In the genomic region with DNA sequence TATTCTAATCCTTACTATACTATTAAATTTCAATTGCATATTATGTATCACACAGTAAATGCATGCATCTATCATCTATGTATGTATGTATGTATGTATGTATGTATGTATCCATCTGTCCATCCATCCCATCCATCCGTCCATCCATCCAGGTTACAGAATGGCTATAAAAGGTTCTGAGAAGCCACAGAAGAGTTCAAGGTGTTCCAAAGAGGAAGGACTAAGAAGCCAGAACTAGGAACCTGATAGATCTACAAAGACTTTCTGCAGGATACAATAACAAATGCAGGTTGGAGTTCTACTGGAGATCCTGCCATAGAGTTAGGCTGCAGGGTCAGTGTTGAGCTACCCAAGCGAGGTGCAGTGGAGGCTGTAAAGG, we compare ENCODE assay signal across 25 mouse cellular contexts. TPM values are rescaled to one million over a fixed set of nuclear protein-coding genes. Genes with fewer than 3 reads are reported as not detected.
A peak's percentile ranks its signal among the peaks of the same experiment; 100 is the strongest.
DNase-seq lines count a peak whose midpoint lies in the region; ATAC-seq and TF ChIP-seq lines count a peak whose summit lies in the region.
"Had no signal": no experiment of that assay in that cellular context is flagged by ENCODE, and none has a peak within 500 bp of the region (broad histone marks: within the 10 kb centered on the region; RNA-seq: fewer than 3 reads in every experiment).

No protein-coding gene starts in this region.

- peaks cover 7% of the 10 kb centered on the region; the same call in 1 of the 2 replicates for H3K4me1 ChIP-seq in midbrain, embryonic 11.5 days (ENCODE audit: control insufficient read depth, insufficient read depth, low read length)
- H3K4me1 ChIP-seq in midbrain, embryonic 13.5 days (replicated peaks) = peaks cover 15% of the 10 kb centered on the region
- peaks cover 48% of the 10 kb centered on the region for H3K4me1 ChIP-seq in bone marrow macrophage, adult 2 months (ENCODE audit: control insufficient read depth, insufficient read depth, low read length)
- H3K4me1 ChIP-seq: embryonic facial prominence, embryonic 13.5 days; embryonic facial prominence, embryonic 15.5 days had no signal

- no peak overlapping the region for H3K4me3 ChIP-seq in midbrain, embryonic 11.5 days (ENCODE audit: low read depth, low read length)
- no peak overlapping the region for H3K4me3 ChIP-seq in midbrain, embryonic 13.5 days (replicated peaks)
- no peak overlapping the region for H3K4me3 ChIP-seq in bone marrow macrophage, adult 2 months (ENCODE audit: insufficient read depth, low read length)
- H3K4me3 ChIP-seq: embryonic facial prominence, embryonic 13.5 days; embryonic facial prominence, embryonic 15.5 days; erythroblast, embryonic 14.5 days; forebrain, embryonic 10.5 days; forebrain, embryonic 12.5 days had no signal

- H3K9ac ChIP-seq in midbrain, embryonic 11.5 days (ENCODE audit: low read length) = no peak overlapping the region
- no peak overlapping the region for H3K9ac ChIP-seq in midbrain, embryonic 13.5 days (replicated peaks)
- H3K9ac ChIP-seq: embryonic facial prominence, embryonic 13.5 days; embryonic facial prominence, embryonic 15.5 days; forebrain, embryonic 12.5 days had no signal

- WGBS in midbrain, embryonic 11.5 days = 93% methylated on average over 2 of the region's 2 CpGs
- 93% methylated on average over 2 of the region's 2 CpGs for WGBS in midbrain, embryonic 13.5 days

- no peaks in the 10 kb centered on the region for H3K27me3 ChIP-seq in midbrain, embryonic 11.5 days (ENCODE audit: control insufficient read depth, insufficient read depth, low read length)
- H3K27me3 ChIP-seq in midbrain, embryonic 13.5 days = peaks cover 7% of the 10 kb centered on the region; the same call in 1 of the 2 replicates
- H3K27me3 ChIP-seq: embryonic facial prominence, embryonic 15.5 days; forebrain, embryonic 12.5 days; Patski had no signal

- peak; percentile 53 for DNase-seq in midbrain, embryonic 11.5 days (ENCODE audit: low spot score, missing footprints)
- no peak for DNase-seq in lung, postnatal 4 days
- DNase-seq: adrenal gland, adult 8-10 months; adrenal gland, postnatal 14 days; adrenal gland, postnatal 36 days; cerebellum, adult 11 months; cerebellum, adult 18-20 months; cerebellum, adult 8-10 months; cerebellum, adult 9-11 months; cerebellum, postnatal 14 days; cerebellum, postnatal 36 days; embryo, embryonic 11 days had no signal

- H3K27ac ChIP-seq in midbrain, embryonic 11.5 days (ENCODE audit: low read depth, low read length) = no peak overlapping the region
- H3K27ac ChIP-seq in midbrain, embryonic 13.5 days = no peak overlapping the region
- H3K27ac ChIP-seq in bone marrow macrophage, adult 2 months (ENCODE audit: insufficient read depth, low read depth, low read length) = peak overlapping the region; percentile 68
- H3K27ac ChIP-seq: embryonic facial prominence, embryonic 13.5 days; embryonic facial prominence, embryonic 15.5 days; forebrain, embryonic 10.5 days had no signal

- H3K4me2 ChIP-seq in midbrain, embryonic 11.5 days = no peak overlapping the region
- no peak overlapping the region for H3K4me2 ChIP-seq in midbrain, embryonic 13.5 days (replicated peaks)
- H3K4me2 ChIP-seq: embryonic facial prominence, embryonic 13.5 days; embryonic facial prominence, embryonic 15.5 days; forebrain, embryonic 12.5 days had no signal

- ATAC-seq in midbrain, embryonic 11.5 days (ENCODE audit: low FRiP score) = no peak
- ATAC-seq in midbrain, embryonic 13.5 days = no peak
- ATAC-seq in monocyte, adult 5-6 weeks (replicated peaks; ENCODE audit: insufficient number of reproducible peaks, low FRiP score, low TSS enrichment, poor library complexity, severe bottlenecking) = no peak
- ATAC-seq: activated CD4-positive, CD25-positive, alpha-beta regulatory T cell, adult 4 months; forebrain, embryonic 14.5 days; forebrain, embryonic 16.5 days; Patski had no signal

- no peak for TF ChIP-seq POLR2A in bone marrow macrophage, adult 2 months (IDR thresholded peaks at IDR 0.05; ENCODE audit: borderline replicate concordance, low read depth, low read length)

- H3K9me3 ChIP-seq in midbrain, embryonic 11.5 days (ENCODE audit: control insufficient read depth, low read length) = no peaks in the 10 kb centered on the region
- H3K9me3 ChIP-seq in midbrain, embryonic 13.5 days = no peaks in the 10 kb centered on the region
- H3K9me3 ChIP-seq: embryonic facial prominence, embryonic 13.5 days; embryonic facial prominence, embryonic 15.5 days; forebrain, embryonic 10.5 days; forebrain, embryonic 12.5 days; G1E had no signal

- no peaks in the 10 kb centered on the region for H3K36me3 ChIP-seq in midbrain, embryonic 11.5 days (ENCODE audit: control insufficient read depth, insufficient read depth, low read length)
- H3K36me3 ChIP-seq in midbrain, embryonic 13.5 days = no peaks in the 10 kb centered on the region
- H3K36me3 ChIP-seq: embryonic facial prominence, embryonic 13.5 days; embryonic facial prominence, embryonic 15.5 days; forebrain, embryonic 10.5 days; forebrain, embryonic 12.5 days; G1E had no signal

- no peak for TF ChIP-seq CTCF in bone marrow macrophage, adult 2 months (IDR thresholded peaks at IDR 0.05; ENCODE audit: low read depth, low read length)

RNA-seq across cellular contexts. Expression of gene Tmem154, which starts 20.3 kb away (rescaled TPM):
- 0.16 and 0.36 TPM in 2 replicates for polyA plus RNA-seq in midbrain, embryonic 11.5 days (2014; fragmentation: Nextera tagmentation; extraction: Ambion mirVana)
- 0.73 and 1.1 TPM in 2 replicates for polyA plus RNA-seq in midbrain, embryonic 13.5 days (2015; fragmentation: Nextera tagmentation; extraction: Ambion mirVana)
- 5.4 and 5.9 TPM in 2 replicates for polyA plus RNA-seq in bone marrow macrophage, adult 2 months (2012; ENCODE audit: insufficient read depth, insufficient read length, missing spikeins)
- 10.4 to 18.5 TPM (median 16.8 TPM) in 3 replicates for total RNA-seq in monocyte, adult 5-6 weeks (2017)
